Mouse (Mus musculus) lung, postnatal 4 days (tissue): Measurements from ENCODE around the gene Tgoln1.

Experiments used
- DNase-seq, 2 experiments: peaks; one replicate each; pipeline ENCODE4 v3.0.0; 2021

Tgoln1 gene

DNA sequence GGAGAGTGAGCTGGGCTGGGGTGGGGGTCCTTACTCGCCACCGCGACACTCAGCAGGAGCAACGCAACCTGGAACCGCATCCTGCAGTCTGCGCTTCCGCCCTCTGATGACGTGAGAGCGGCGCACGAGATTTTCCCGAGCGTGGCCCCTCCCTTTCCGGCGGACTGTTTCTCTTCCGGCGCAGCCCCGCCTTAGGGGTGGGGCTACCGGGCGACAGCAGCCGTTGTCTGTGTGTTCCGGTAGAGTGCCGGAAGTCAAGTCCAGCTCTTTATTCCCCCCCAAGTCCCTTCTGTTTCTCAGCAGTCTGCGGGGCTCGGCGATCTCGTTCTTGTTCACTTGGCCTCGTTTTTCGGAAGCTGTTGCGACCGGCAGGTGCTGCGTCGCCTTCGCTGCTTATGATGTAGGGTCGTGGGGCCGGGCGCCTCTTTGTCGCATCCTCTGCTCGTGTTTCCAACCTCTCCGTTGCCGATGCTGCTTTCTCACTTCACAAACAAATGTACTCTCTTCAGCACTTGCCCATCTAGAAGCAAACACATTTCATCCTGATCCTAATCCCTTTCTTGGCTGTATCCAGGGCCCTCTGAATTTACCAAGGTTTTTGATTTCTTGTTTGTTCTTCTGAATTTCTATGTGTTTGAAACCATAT is at the start of gene Tgoln1:
TSS of gene Tgoln1 (minus strand) at position 358 of the 646 bp plus-strand sequence.
- DNase-seq: peak; percentile 96

DNA sequence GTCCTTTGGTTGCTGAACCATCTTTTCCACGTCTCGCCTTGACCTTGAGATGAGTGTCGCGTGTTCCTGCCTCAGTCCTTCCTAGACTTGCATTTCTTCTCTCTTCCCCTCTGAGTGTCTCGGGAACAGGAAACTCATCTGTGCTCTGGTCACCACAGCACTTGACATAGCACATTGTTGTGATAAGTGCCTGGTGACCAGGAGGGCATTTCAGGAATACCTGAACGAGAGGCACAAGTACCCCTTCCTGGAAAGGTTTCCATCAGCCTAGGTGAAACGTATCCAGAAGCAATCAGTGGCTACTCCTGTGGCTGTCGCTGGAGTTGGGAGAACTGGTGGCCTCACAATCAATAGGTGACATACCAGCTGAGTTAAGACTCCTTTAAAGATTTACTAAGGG is 47.5 kb upstream of the Tgoln1 start:
- no peak for DNase-seq

DNA sequence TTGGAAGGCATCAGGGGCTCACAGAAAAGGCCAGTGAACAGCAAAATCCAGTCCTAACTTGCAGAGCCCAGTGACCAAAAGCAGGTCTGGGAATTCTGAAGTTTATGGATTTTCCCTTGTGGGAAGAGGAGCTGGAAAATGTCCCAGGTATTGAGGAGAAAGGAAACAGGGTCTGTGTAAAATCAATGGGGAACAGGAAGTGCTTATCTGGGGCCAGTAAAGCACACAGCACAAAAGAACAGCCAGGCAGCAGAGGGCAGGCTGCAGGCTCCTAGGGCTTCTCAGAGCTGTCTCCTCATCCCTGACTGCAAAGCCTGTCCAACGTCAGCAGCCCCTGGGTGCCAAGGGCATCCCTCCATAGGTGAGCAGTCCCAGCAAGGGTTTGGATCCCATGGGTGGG is 46.2 kb upstream of the Tgoln1 start:
- no peak for DNase-seq

DNA sequence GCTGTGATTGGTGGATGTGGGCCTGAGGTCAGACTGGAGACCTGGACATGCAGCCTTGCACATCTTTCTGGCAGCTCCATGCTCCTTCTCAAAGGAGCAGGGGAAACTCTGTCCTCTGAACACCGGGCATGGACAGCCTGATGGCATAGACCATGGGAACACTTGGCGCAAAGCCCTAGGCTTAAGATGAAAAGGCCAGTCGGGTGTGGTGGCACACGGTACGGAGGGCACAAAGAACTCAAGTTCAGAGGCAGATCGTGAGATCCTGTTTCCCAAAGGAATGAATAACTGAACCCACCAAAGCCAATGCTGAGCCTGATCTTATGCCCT is 43.6 kb upstream of the Tgoln1 start:
- DNase-seq: no peak

DNA sequence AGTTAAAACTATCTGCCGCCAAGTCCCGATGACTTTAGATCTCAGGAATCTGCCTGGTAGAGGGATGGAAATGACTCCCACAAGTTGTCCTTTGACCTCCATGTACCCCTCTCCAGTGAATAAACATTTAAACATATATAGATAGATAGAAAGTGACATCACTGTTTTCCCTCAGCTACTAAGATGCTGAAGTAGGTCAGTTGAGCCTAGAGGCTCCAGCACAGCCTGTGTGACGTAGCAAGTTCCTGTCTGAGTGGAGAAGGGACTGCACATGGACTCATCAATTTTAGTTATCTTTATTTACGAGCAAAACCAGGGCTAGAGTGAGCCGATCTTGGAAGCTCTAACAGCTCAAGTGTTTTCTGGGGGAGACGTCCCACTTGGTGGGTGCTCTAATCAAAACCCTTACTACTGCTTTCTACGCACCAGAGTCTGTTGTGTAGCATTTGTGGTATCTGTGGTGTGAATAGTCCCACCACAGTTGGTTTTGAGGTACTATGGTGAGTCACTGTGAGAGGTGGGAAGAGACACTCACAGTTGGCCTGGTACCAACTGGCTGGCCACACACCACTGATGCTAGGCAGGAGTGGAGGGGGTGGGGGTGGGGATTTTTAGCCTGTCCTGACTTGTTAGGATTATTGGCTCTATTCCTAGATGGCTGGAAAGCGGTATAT is 43.1 kb upstream of the Tgoln1 start:
- no peak for DNase-seq

DNA sequence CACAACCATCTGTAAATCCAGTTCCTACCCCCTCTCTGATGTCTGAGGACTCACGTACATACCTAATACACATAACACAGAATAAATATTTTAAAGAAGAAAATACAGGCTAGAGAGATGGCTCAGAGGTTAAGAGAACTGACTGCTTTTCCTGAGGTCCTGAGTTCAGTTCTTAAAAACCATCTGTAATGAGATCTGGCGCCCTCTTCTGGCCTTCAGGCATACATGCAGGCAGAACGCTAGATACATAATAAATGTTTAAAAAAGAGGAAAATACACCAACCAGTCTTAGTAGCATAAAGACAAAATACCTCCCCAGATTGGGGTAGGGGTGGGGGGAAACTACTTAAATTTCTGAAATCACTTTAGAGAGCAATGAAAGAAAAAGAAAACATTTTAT is 41.2 kb upstream of the Tgoln1 start:
- DNase-seq: no peak

DNA sequence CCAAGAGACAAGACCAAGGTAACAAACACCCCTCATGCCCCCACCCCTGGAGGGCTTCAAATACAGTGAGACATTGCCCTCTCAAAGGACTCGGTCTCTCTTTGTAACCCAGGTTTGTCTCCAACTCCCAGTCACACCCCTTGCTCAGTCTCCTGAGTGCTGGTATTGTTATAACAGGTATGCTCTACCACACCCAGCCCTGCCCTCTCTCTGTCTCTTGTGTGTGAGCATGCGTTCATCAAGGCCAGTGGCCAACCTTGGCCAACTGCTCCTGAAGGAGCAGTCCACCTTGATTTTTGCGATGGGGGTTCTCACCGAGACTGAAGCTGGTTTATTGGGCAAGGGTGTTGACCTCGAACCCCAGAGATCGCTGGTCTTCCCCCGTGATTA is 39.2 kb upstream of the Tgoln1 start:
- DNase-seq: no peak

DNA sequence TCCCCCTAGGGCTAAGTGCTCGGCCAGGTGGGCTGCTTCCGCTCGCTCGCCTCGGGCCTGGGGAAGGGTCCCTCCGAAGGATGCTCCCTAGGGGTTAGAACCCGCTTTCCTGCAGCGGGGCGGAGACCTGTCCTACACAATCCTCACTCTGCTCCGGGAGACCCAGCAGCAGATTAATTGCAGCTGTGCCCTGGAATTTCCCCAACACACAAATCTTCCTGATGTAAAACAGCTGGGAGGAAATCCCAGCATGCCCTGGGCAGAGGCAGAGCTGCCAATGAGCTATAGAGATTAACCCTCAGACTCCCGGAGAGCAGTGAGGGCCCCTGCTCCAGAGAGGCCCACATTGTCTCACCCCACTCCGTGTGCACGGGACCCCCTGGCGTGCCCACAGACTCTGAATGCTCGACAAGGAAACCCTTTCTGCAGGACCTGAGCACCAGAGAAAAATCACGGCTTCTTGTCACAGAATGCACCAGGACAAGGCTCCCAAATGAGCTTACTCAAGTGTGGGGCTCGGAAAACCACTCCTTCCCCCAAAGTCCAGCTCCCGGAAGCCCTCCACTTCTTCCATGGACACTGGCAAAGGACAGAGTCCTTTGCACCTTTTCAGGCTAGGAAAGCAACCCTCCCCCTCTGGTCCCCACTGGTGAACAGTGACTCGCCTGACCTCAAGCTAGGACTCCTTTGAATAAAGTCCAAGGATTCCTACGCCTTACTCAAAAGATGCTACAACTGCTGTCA is 38.7 kb upstream of the Tgoln1 start:
- DNase-seq: peak; percentile 74 to 84

DNA sequence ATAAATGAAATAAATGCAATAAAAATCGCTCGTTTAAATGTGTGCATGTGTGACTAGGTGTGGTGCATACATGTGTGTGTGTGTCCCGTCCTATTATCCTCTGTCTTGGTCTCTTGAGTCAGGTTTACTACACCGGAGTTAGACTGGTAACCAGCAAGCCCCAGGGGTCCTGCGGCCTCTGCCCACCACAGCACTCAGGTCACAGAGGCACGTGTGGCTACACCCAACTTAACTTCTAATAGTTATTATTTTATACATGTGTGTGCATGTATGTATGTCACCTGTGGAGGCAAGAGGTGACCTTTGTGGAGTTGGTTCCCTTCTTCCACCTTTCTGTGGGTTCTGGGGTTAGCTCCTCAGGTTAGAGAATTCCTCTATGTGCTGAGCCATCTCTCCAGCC is 37.6 kb upstream of the Tgoln1 start:
- DNase-seq: no peak

DNA sequence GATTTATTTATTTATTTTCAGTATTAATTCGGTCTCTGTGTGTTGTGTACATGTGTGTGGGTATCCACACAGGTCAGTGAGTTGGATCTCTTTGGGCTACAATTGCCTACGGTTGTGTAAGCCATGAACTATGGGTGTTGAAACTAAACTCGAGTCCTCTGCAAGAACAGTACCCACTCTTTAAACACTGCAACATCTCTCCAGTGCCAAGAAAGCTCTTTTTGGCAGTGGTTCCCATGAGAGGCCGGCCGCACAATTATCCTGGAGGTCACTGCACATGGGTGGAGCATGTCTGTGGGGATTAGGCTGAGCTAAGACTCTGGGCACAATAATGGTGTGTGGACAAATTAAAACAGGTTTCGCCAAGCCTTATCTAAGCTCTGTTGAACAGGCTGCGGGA is 36.6 kb upstream of the Tgoln1 start:
- DNase-seq: peak; percentile 77 to 88

DNA sequence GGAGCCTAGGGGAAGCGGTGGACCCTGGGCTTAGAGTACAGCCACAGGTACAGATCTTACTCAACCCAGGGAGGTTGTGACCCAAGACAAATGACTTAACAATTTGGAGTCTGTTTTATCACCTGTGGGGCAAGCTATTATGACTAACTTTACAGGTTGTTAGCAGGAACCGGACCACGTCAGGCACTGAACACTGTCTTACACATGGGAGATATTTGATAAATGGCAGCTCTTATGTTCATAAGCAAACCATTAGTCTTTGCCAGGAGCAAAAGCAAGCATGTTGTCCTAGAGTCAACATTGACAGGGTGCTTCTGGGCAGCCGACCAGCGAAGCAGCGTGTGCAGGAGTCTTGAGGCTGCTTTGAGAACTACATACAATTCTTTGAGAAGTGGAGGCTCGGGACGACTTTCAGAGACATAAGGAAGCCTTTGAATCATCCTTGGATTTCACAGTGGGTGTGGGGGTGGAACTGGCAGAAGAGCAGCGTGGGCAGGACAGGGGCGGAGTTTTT is 33.6 kb upstream of the Tgoln1 start:
- peak; percentile 52 to 82 for DNase-seq

DNA sequence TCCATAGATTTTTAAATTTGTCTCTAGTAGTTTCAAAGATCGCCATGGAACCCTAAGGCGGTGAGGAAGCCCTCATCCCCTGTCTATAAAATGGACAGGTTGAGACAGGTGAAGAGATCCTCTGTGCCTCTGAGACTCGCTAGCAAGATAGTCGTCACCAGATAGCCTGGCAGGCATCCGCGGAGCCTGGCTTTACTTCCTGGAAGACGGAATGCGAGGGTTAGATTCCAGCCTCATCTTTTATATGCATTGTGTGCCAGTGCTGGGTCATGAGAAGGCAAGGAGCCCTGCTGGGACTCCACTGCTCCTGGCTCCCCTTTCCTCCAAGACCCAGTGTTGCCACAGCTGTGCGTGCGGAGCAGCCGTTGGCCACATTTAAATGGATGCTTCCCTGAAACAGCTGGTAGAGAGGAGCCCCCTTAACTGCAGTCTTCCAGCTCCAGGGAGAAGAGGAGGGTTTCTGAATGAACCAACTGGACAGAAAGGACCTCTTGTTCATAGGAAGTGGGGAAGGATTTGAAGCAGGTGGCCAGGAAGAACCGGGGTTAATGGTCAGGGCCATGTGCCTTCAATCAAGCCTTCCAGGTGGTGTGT is 31.3 kb upstream of the Tgoln1 start:
- no peak for DNase-seq

DNA sequence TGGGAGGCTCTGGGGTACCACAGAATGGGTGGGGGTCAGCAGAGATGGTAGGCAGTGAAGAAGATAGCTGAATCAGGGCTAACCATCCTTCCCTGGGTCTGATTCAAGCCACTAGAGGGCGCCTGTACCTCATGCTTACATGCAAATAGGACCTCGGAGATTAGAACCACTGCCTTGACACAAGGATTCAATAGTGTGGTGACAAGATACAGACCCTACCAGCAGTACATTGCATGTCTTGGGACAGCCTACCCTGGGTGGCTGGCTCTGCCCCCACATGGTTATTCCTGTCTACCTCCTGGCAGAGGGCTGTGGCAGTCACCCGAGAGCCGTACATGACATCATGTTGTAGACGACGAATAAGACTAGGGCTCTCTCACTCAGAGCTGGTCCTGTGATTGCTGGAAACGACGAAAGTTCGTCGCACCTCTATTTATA is 30.6 kb upstream of the Tgoln1 start:
- peak; percentile 47 to 74 for DNase-seq

DNA sequence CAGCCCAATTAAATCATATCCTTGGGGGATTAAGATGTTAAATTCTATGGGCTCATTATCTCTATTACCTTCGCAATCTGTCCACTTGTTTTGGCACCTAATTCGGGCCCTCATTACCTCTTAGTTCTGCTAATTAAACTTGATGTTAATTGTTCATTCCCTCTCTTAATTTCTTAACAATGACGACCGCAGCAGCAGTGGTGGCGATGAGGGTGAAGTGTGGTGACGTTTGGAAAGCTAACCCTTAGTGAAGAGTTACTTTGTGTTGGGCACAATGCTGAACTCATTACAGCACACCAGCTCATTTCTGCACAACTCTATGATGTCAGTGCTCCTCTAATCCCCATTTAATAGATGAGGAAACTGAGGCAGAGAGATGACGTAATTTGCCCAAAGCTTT is 28.6 kb upstream of the Tgoln1 start:
- no peak for DNase-seq

DNA sequence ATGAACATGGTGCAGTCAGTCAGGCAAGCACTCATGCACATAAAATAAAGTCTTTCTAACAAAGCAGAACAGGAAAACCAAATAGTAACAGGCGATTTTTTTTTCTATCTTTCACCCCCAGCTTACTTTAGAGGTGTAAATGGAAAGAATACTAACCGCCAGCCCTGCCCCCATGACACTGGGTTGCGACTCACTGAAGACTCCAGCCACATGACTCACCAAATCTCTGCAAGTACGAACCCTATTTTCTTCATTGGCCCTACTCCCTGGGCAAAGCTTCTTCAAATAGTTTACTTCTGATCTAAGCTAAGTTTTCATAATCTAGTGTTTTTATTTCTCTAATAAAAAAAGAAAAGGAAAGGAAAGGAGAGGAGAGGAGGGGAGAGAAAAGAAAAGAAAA is 27.8 kb upstream of the Tgoln1 start:
- no peak for DNase-seq

DNA sequence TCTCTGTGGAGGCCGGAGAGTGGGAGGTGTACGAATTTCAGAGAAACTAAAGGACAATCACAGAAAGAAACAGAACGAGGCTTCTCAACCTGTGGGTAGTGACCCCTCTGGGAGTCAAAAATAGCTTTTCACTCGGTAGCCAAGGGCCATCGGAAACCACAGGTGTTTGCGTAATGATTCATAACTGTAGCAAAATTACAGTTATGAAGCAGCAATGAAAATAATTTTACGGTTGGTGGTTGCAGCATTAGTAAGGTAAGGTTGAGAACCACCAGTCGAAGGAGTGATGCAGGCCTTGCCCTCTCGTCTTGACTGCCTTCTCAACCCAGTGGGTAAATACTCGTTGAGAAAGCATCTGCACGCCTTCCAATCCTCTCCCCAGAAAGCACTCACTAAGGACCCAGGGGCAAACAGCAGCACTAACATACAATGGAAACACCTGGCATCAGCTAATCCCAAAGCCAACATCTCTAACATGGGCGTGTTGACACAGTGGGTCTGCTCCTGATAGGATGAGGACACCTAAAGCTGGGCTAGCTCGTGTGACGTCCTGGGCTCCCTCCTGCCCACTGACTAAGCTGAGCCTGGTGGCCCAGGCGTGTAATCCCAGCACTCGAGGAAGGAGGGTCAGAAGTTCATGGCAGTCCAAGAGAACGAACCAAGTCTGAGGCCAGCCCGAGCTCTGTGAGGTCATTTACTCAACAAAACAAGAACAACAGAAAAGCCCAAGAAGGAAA is 24.6 kb upstream of the Tgoln1 start:
- no peak for DNase-seq

DNA sequence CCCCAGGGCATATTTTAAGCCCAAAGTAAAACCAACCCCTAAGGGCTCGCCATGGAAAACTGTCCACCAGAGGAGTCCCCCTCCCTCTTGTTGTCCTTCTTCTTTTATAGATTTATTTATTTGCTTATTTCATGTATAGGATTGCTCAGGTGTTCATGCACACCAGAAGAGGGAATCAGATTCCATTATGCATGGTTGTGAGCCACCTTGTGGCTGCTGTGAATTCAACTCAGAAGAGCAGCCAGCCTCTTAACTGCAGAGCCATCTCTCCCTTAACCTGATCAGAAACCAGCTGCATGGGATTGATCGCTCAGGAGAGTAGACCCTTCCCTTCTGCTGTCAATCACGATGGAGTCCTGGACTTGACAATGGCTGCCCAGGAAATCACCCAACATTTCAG is 20.1 kb upstream of the Tgoln1 start:
- no peak for DNase-seq

DNA sequence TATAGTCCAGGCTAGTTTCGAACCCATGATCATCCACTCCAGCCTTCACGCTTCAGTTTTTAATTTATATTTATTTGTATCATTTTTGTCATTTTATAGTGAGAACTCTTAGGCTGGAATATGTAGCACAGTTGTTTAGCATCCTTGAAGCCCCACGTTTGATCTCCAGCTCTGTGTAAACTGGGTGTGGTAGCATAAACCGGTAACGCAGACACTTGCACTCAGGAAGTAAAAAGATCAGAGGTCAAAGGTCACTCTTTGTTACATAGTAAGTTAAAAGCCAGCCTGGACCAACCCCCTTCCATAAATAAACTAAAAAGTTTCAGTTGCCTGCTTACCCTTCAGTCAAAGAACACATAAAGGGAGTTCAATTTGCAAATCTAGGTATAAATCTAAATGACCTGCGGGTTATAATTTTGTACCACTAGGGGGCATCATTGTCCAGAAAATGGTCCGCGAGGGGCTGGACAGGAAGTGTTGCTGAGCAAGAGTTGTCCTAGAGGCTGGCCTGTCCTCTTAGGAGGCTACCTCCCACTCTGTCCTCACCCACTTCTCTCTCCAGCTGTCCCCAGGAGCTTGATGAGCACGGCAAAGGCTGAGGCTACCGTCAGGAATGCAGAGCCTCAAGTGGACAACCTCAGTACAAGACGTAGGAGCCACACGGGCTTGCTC is 19.1 kb upstream of the Tgoln1 start:
- peak; percentile 55 to 76 for DNase-seq

DNA sequence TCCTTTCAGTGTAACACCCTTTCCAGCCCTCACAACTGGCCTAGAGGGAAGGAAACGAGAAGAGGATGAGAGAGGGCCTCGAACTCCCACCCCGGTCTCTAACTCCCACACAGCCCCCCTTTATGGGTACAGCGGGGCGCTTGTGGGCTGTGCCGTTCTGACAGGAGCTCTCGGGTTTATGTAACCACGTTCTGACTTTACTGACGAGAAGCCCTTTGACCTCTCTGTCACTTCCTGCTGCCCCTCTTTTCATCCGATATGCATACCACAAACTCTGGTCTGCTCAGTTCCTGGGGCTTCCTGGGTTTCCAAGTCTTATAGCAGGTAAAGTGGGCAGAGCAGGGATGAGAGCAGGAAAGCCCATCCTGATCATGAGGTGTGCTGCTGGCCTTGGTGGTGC is 17.5 kb upstream of the Tgoln1 start:
- no peak for DNase-seq

DNA sequence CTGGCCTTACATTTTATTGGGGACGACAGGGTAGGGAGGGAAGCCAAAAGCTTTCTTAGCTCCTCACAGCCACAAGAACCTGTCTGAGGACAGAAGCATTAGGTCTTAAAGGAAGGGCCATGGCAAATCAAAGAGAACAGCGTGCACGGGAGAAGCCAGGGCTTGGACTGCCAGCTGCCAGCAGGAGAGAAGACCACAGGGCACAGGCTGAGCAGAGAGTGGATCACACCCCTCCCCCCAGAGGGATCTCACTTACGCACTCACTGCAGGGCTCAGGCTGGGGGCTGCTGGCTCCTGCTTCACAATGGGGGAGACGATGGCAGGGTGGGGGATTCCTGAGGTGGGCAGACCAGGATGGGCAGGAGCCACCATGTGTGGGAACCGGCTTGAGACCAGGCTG is 14.9 kb upstream of the Tgoln1 start:
- DNase-seq: no peak

DNA sequence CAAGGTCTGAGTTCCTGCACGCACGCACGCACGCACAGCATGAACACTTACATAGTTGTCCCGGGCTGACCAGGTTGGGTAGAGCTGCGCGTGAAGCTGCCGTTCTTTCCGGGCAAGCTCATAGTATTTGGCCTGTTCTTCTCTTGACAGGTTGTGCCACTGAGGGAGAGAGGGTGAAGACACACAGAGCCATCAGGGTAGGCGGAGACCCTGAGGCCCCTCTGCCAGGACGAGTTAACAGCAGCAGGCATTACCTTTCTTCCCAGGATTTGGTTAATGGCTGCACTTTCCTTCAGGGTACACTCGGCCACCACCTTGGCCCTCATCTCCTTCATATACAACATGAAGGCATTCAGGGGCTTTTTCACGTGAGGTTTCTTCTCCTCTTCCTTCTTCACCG is 14.2 kb upstream of the Tgoln1 start:
- no peak for DNase-seq

DNA sequence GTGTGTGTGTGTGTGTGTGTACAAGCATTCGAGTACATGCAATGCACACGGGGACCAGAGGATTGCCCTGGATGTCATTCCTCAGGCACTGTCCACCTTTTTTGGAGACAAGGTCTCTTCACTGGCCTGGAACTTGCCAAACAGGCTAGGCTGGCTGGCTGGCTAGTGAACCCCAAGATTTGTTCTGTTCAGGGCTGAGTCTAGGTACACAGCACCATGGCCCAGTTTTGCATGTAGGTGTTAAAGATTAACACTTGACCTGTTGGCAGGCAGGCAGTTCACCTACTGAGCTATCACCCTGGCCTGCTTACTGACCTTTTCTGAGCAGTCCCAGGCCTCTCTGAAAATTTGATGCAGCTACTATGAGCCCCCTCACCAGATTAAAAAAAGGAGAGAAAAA is 13.6 kb upstream of the Tgoln1 start:
- no peak for DNase-seq
